Mouse (Mus musculus) stomach, postnatal 0 days (tissue): ENCODE measurements at regions not wholly inside any gene's neighbourhood (a gene's known extent, or its start where the extent isn't known, plus 50 kb on each side); places are given as distances from the start of the nearest gene placed in this dataset.

Experiments used
- CTCF ChIP-seq: IDR thresholded peaks from 2 replicates; pipeline ENCODE4 v1.5.1; 2016; ENCODE audit warnings: antibody characterized with exemption, low read depth, mild to moderate bottlenecking, moderate library complexity
- EP300 ChIP-seq: optimal IDR thresholded peaks from 2 replicates; pipeline ENCODE3; 2016; ENCODE audit warnings: antibody characterized with exemption

DNA sequence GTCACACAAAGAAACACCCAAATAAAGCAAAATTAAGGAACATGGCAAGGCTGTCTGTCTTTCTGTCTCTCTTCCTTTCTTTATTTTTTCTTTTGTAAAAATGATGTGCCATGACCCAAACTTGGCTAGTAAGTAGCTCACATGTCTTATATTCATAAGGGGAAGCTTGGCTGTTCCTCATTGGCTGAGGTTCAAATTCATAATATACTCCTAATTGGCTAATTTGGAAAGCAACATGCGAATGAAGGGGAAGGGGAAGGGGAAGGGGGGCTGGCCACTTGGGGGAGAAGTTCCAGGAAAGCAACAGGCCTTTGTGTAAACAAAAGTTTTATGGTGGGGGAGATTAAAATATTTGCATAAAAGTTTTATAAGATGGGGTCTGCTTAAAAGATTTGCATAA is 51.7 kb upstream of the Comtd1 start:
- TF ChIP-seq CTCF (no peak), EP300 (no peak)
